Mouse (Mus musculus): ENCODE data around the gene Sycp1. TPM values are rescaled to one million over a fixed set of nuclear protein-coding genes. Genes with fewer than 3 reads are reported as not detected.
A peak's percentile ranks its signal among the peaks of the same experiment; 100 is the strongest.

Sycp1 gene
- not detected in 2 replicates for polyA plus RNA-seq (2015; fragmentation: Nextera tagmentation; extraction: Ambion mirVana)

- WGBS: 94% methylated on average over 78 of the region's 78 CpGs
- Histone ChIP-seq H3K27ac (no peak within 1 kb of the TSS), H3K27me3 (replicated peaks) (no peaks in the 10 kb centered on the region), H3K4me1 (no peaks in the 10 kb centered on the region), H3K4me2 (no peak within 1 kb of the TSS), H3K9ac (no peak within 1 kb of the TSS), H3K36me3 (replicated peaks) (no peaks in the 10 kb centered on the region), H3K4me3 (no peak within 1 kb of the TSS), H3K9me3 (no peaks in the 10 kb centered on the region)
- no peak for ATAC-seq (replicated peaks)
Measured at GRCm38 (mm10) chr3:102935451-102936354, at the start of gene Sycp1. Sycp1 (minus strand) TSS chr3:102936100.

DNA sequence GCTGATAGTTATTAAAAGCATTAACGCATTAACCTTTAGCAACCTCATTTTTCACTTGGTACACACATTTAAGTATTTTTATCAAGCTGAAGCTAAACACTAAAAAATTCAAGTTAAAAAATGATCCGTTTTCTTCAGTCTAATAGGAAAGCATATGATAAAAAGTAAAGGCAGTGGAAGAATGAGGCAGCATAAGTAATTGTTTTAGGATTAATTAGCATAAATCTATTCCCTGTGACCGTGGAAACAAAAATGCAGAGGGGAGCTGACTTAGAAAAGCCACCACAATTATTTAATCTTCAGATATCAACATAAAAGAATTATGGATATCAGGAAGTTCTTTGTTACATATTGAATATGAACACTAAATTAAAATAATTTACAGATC is 44.4 kb upstream of the Sycp1 start:
- ATAC-seq (replicated peaks): peak; percentile 21; the same call in 1 of the 2 replicates
- Histone ChIP-seq H3K27ac (peak overlapping the region; percentile 84), H3K9me3 (no peaks in the 10 kb centered on the region), H3K36me3 (replicated peaks) (no peaks in the 10 kb centered on the region), H3K9ac (peak overlapping the region; percentile 21), H3K4me3 (peak overlapping the region; percentile 13), H3K4me1 (peaks cover 12% of the 10 kb centered on the region), H3K4me2 (peak overlapping the region; percentile 47), H3K27me3 (replicated peaks) (no peaks in the 10 kb centered on the region)
- WGBS: 15% methylated on average over 3 of the region's 3 CpGs

DNA sequence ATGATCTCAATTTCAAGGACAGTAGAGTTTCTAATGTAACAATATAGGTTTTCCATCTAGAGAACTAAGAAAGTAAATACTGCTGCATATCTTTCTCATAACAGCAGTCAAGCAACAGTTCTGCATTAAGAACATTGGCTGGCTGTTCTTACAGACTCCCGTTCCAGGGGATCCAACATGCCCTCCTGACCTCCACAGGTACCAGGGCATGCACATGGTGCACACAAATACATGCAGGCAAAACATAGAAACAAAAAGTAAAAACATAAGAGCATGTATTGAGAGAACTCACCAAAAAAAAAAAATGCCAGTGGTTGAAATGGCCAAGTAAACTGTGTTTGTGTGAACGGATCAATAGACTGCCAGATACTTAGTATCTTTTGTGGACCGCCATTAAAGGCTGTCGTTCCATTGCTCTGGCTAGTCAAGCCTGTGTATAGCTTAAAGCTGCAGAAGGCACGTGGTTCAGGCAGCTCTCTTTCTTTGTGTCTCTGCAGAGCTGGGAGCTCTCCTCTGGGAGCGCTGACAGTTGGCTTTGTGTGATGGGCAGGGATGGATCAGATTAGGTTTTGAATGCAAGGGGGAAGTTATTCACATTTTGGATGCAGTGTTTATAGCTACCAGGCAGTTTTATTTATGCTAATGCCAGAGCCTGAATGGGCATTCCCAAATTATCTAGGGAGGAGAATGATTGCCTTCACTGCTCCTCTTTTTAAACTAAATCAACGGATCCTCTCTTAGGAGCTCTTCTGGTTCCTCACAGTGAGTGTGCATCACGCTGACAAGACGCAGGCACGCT is 43.8 kb upstream of the Sycp1 start:
- Histone ChIP-seq H3K4me2 (peak overlapping the region; percentile 47), H3K9ac (peak overlapping the region; percentile 21), H3K27ac (peak overlapping the region; percentile 84), H3K9me3 (no peaks in the 10 kb centered on the region), H3K27me3 (replicated peaks) (no peaks in the 10 kb centered on the region), H3K4me1 (peaks cover 12% of the 10 kb centered on the region), H3K36me3 (replicated peaks) (no peaks in the 10 kb centered on the region), H3K4me3 (peak overlapping the region; percentile 13)
- ATAC-seq (replicated peaks): peak; percentile 99
- 7% methylated on average over 10 of the region's 10 CpGs for WGBS

DNA sequence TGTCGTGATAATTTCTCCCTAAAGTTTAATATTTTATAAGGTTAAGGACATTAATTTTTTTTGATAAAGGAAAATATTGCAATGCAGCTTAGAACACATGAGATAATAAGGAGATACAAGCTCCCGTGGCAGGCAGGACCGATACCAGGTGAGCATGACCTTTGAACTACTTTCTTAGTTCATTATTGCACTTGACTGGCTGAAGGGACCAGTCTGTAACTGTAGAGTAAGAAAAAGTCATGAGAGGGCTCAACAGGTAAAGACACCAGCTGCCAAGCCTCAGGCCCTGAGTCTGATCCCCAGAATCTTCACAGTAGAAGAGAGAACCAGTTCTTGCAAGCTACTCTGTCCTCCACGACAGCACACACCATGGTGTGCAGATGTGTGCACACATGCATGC is 41.0 kb upstream of the Sycp1 start:
- H3K4me3 ChIP-seq: no peak overlapping the region
- ATAC-seq (replicated peaks): no peak

DNA sequence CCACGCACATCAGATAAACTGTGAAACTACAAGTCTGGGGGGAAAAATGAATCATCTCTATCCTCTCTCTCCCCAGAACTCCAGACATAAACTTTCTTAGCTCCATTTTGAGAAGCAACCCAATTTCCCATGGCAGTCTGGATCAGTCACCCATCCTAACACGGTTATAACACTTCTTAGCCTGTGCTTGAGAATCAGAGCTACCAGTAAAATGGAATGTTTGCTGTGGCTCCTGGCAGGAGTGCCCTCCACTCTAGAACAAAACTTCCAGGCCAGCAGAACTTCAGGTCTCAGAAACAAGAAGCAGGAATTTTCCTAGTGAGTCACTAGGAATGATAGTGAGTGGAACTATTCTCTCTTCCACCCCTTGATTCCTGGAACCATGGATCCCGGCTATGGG is 34.6 kb upstream of the Sycp1 start:
- 85% methylated on average over 3 of the region's 3 CpGs for WGBS
- no peak for ATAC-seq (replicated peaks)

More for the DNA sequence above, 41.0 kb upstream of the Sycp1 start:
- Histone ChIP-seq H3K9ac (no peak overlapping the region), H3K27me3 (replicated peaks) (no peaks in the 10 kb centered on the region), H3K4me2 (no peak overlapping the region), H3K9me3 (no peaks in the 10 kb centered on the region), H3K27ac (no peak overlapping the region), H3K36me3 (replicated peaks) (no peaks in the 10 kb centered on the region), H3K4me1 (peaks cover 12% of the 10 kb centered on the region)
- WGBS: 70% methylated on average over 4 of the region's 4 CpGs

GRCm38 (mm10) chr3:102970067-102970466 is 34.2 kb upstream of the Sycp1 start:
- H3K27ac ChIP-seq: no peak overlapping the region
- H3K4me3 ChIP-seq: no peak overlapping the region
- 46% methylated on average over 9 of the region's 9 CpGs for WGBS
- no peaks in the 10 kb centered on the region for H3K27me3 ChIP-seq (replicated peaks)
- H3K9me3 ChIP-seq: no peaks in the 10 kb centered on the region
- no peaks in the 10 kb centered on the region for H3K4me1 ChIP-seq
- no peak for ATAC-seq (replicated peaks)
- H3K36me3 ChIP-seq (replicated peaks): no peaks in the 10 kb centered on the region
- peak overlapping the region; percentile 17; the same call in 1 of the 2 replicates for H3K4me2 ChIP-seq
- H3K9ac ChIP-seq: no peak overlapping the region

More for the DNA sequence above, 34.6 kb upstream of the Sycp1 start:
- Histone ChIP-seq H3K27me3 (replicated peaks) (no peaks in the 10 kb centered on the region), H3K4me3 (no peak overlapping the region), H3K36me3 (replicated peaks) (no peaks in the 10 kb centered on the region), H3K9me3 (no peaks in the 10 kb centered on the region), H3K9ac (no peak overlapping the region), H3K27ac (no peak overlapping the region), H3K4me2 (no peak overlapping the region), H3K4me1 (no peaks in the 10 kb centered on the region)

DNA sequence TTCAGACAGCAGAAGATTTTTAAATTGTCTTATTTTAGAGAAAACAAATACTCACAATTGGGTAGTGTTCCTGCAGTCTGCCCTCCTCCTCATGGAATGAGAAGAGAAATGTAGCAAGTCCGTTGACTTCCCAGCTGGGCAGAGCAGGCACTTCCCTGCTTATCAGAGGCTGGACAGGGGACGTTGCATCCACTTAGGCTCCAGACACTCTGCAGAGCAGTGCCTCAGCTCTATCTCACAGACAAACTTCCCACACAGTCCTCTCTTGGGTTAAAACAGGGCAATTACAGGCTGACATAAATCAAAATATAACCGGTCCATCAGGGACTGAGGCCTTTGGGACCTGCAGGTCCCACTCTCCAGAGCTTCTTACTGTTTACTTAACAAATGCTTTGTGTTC is 28.1 kb upstream of the Sycp1 start, which contains the start of gene Nr1h5:
TSS of gene Nr1h5 (minus strand) at position 101 of the 400 bp plus-strand sequence.
- WGBS: 58% methylated on average over 3 of the region's 3 CpGs
- H3K4me1 ChIP-seq: no peaks in the 10 kb centered on the region
- no peak within 1 kb of the TSS for H3K4me2 ChIP-seq
- no peak within 1 kb of the TSS for H3K9ac ChIP-seq
- H3K36me3 ChIP-seq (replicated peaks): no peaks in the 10 kb centered on the region
- no peaks in the 10 kb centered on the region for H3K27me3 ChIP-seq (replicated peaks)
- no peaks in the 10 kb centered on the region for H3K9me3 ChIP-seq
- ATAC-seq (replicated peaks): no peak
- H3K27ac ChIP-seq: no peak within 1 kb of the TSS
- no peak within 1 kb of the TSS for H3K4me3 ChIP-seq

GRCm38 (mm10) chr3:102955596-102955995 is 19.7 kb upstream of the Sycp1 start:
- no peak overlapping the region for H3K27ac ChIP-seq
- H3K9me3 ChIP-seq: no peaks in the 10 kb centered on the region
- H3K36me3 ChIP-seq (replicated peaks): no peaks in the 10 kb centered on the region
- no peak overlapping the region for H3K9ac ChIP-seq
- H3K4me3 ChIP-seq: no peak overlapping the region
- no peak overlapping the region for H3K4me2 ChIP-seq
- H3K27me3 ChIP-seq (replicated peaks): no peaks in the 10 kb centered on the region
- 55% methylated on average over 3 of the region's 3 CpGs for WGBS
- no peak for ATAC-seq (replicated peaks)
- no peaks in the 10 kb centered on the region for H3K4me1 ChIP-seq

- Histone ChIP-seq H3K27ac (no peak overlapping the region), H3K9ac (no peak overlapping the region), H3K4me1 (no peaks in the 10 kb centered on the region), H3K36me3 (replicated peaks) (no peaks in the 10 kb centered on the region), H3K4me2 (no peak overlapping the region), H3K9me3 (no peaks in the 10 kb centered on the region), H3K27me3 (replicated peaks) (no peaks in the 10 kb centered on the region), H3K4me3 (no peak overlapping the region)
- ATAC-seq (replicated peaks): no peak
- 78% methylated on average over 3 of the region's 3 CpGs for WGBS
Measured at GRCm38 (mm10) chr3:102955143-102955542, 19.2 kb upstream of the Sycp1 start.

DNA sequence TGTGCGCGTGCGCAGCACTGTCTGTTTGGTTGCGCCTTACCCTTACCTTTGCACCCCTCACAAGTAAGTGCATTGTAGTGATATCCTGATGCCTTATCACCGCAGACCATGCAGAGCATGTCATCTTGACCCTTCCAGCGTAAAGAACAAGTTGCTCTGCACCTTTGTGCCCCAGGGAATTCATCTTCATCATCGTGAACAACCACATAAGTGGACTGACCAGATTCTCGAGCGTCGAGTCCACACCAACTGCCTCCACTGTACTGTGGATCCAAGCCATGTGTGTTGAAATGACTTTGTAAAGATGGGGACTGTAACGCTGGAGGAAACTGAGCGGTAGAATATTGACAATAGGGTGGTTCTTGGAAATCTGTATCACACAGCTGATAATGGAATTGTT is 18.6 kb upstream of the Sycp1 start:
- no peaks in the 10 kb centered on the region for H3K27me3 ChIP-seq (replicated peaks)
- H3K27ac ChIP-seq: no peak overlapping the region
- no peak overlapping the region for H3K4me2 ChIP-seq
- WGBS: 93% methylated on average over 12 of the region's 12 CpGs
- no peaks in the 10 kb centered on the region for H3K36me3 ChIP-seq (replicated peaks)
- no peak overlapping the region for H3K9ac ChIP-seq
- H3K4me3 ChIP-seq: no peak overlapping the region
- no peak for ATAC-seq (replicated peaks)
- no peaks in the 10 kb centered on the region for H3K4me1 ChIP-seq
- H3K9me3 ChIP-seq: no peaks in the 10 kb centered on the region

DNA sequence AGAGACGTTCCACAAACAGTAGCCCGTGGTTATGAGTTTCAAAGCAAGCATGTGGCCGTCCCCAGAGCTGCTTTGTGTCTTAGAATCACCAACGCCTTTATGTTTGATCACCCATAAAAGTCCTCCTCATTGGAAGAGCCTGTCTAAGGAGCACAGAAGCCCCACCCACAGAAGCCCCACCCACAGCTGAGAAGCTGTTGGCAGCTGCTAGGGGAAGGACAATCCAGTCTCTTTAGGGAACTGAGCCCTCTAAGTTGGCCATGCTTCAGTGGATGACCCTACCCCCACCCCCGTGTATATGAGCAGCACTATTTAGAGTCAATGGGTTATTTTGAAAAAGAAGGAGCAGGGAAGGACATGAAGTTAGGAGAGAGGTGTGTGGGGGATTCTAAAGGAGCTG is 11.0 kb upstream of the Sycp1 start:
- no peaks in the 10 kb centered on the region for H3K36me3 ChIP-seq (replicated peaks)
- no peak overlapping the region for H3K27ac ChIP-seq
- ATAC-seq (replicated peaks): no peak
- H3K9ac ChIP-seq: no peak overlapping the region
- WGBS: 42% methylated on average over 5 of the region's 5 CpGs
- H3K4me1 ChIP-seq: no peaks in the 10 kb centered on the region
- no peak overlapping the region for H3K4me2 ChIP-seq
- no peaks in the 10 kb centered on the region for H3K9me3 ChIP-seq
- H3K4me3 ChIP-seq: no peak overlapping the region
- no peaks in the 10 kb centered on the region for H3K27me3 ChIP-seq (replicated peaks)

DNA sequence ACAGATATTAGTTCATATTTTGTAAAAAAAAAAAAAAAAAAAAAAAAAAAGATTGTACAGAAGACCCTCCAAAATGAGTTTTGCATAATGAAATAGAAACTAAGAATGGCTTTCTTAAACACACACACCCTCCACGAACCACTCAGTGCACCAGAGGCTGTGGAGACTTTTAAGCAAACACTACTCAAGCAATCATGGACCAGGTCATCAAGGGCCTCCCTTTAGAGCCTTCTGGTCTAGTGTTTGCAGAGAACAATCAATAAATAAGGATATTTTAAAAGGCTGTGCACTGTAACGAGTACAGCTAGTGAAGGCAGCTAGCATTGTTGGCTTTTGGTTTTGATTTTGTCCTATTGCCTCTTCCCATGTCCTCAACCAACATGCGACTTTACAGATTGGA is 10.4 kb upstream of the Sycp1 start:
- Histone ChIP-seq H3K9me3 (no peaks in the 10 kb centered on the region), H3K36me3 (replicated peaks) (no peaks in the 10 kb centered on the region), H3K4me2 (no peak overlapping the region), H3K9ac (no peak overlapping the region), H3K27ac (no peak overlapping the region), H3K4me1 (no peaks in the 10 kb centered on the region), H3K4me3 (no peak overlapping the region), H3K27me3 (replicated peaks) (no peaks in the 10 kb centered on the region)
- ATAC-seq (replicated peaks): no peak
- 72% methylated on average over 3 of the region's 3 CpGs for WGBS

Data from midbrain, embryonic 15.5 days (tissue).